Mouse (Mus musculus) forebrain, postnatal 0 days (tissue): ENCODE data around the gene Vti1a. TPM values are rescaled to one million over a fixed set of nuclear protein-coding genes. Genes with fewer than 3 reads are reported as not detected.
A peak's percentile ranks its signal among the peaks of the same experiment; 100 is the strongest.

ENCODE experiments used
- ATAC-seq: fragments of 200-750 bp; cut with Nextera tagmentation; 2 replicates; pipeline ENCODE4 v1.8.0; 2017; ENCODE audit warnings: mild to moderate bottlenecking, moderate library complexity
- DNase-seq: peaks from one replicate; pipeline ENCODE4 v3.0.0-alpha.2; 2015
- H3K27ac ChIP-seq: fragments of 300-500 bp; sonication (generic); 2 replicates; pipeline ENCODE4 v1.5.1; 2014; ENCODE audit warnings: low read depth, mild to moderate bottlenecking, antibody characterized with exemption, low read length, moderate library complexity, mixed read lengths
- H3K27me3 ChIP-seq: fragments of 300-500 bp; sonication (generic); 2 replicates; pipeline ENCODE4 v1.6.1; 2014; ENCODE audit warnings: mild to moderate bottlenecking, low read length, mixed read lengths; ENCODE audit not compliant: insufficient read depth
- H3K36me3 ChIP-seq: fragments of 300-500 bp; sonication (generic); 2 replicates; pipeline ENCODE4 v1.6.1; 2014; ENCODE audit warnings: mild to moderate bottlenecking, moderate library complexity; ENCODE audit not compliant: insufficient read depth
- H3K4me1 ChIP-seq: fragments of 300-500 bp; sonication (generic); 2 replicates; pipeline ENCODE4 v1.6.1; 2014; ENCODE audit warnings: antibody characterized with exemption; ENCODE audit not compliant: insufficient read depth
- H3K4me2 ChIP-seq: fragments of 300-500 bp; sonication (generic); 2 replicates; pipeline ENCODE4 v1.6.1; 2014; ENCODE audit warnings: low read depth, mild to moderate bottlenecking, moderate library complexity
- H3K4me3 ChIP-seq: fragments of 300-500 bp; sonication (generic); 2 replicates; pipeline ENCODE4 v1.5.1; 2014; ENCODE audit warnings: low read depth, low read length, mixed read lengths
- H3K9ac ChIP-seq: fragments of 300-500 bp; sonication (generic); 2 replicates; pipeline ENCODE4 v1.6.1; 2014; ENCODE audit warnings: mild to moderate bottlenecking
- H3K9me3 ChIP-seq: fragments of 300-500 bp; sonication (generic); 2 replicates; pipeline ENCODE4 v1.6.1; 2016; ENCODE audit warnings: low read length
- CTCF ChIP-seq: sonication (generic); IDR thresholded peaks from 2 replicates; pipeline ENCODE4 v1.5.1; 2016; ENCODE audit warnings: antibody characterized with exemption, control low read depth, low read depth
- WGBS: fragments of 180-500 bp; shearing (Covaris S2); extraction: QIAGEN DNeasy Blood & Tissue Kit; methylation state at CpG from one replicate; pipeline ENCODE4 v1.1.7; 2014; 5-methylcytosine and 5-hydroxymethylcytosine counted together
- polyA plus RNA-seq: library from polyadenylated mRNA; unstranded; fragments of >200 nt; fragmentation: Nextera tagmentation; extraction: Ambion mirVana; gene quantifications from 2 replicates; pipeline ENCODE4 v1.2.1, GENCODE M21; 2015
- total RNA-seq: library from RNA; depleted of rRNA; stranded (reverse); fragments of >200 nt; gene quantifications from 2 replicates; pipeline ENCODE4 v1.2.3, GENCODE M21; 2014

The Vti1a gene
- total and polyA plus RNA-seq, 2 experiments from 2014 or later, result 27.5 to 43.7 TPM

- H3K4me1 ChIP-seq, result no peaks in the 10 kb centered on the region
- no peaks in the 10 kb centered on the region for H3K9me3 ChIP-seq
- DNase-seq (no peak), ATAC-seq (no peak)
- H3K9ac ChIP-seq, result no peak overlapping the region
- H3K27ac ChIP-seq, result no peak overlapping the region
- H3K4me2 ChIP-seq, result no peak overlapping the region
- TF ChIP-seq CTCF, result no peak
- H3K36me3 ChIP-seq, result peaks cover 39% of the 10 kb centered on the region
- H3K27me3 ChIP-seq, result no peaks in the 10 kb centered on the region
- WGBS, result 79% methylated on average over 4 of the region's 4 CpGs
- no peak overlapping the region for H3K4me3 ChIP-seq
Observed at GRCm38 (mm10) chr19:55327510-55327909, 11.4 kb downstream of the Vti1a start.

- peaks cover 25% of the 10 kb centered on the region for H3K36me3 ChIP-seq
- no peak for TF ChIP-seq CTCF
- H3K4me3 ChIP-seq, result no peak overlapping the region
- DNase-seq, result no peak
- no peaks in the 10 kb centered on the region for H3K27me3 ChIP-seq
- no peak overlapping the region for H3K27ac ChIP-seq
- H3K4me2 ChIP-seq, result no peak overlapping the region
- peaks cover 2% of the 10 kb centered on the region; the same call in 1 of the 2 replicates for H3K4me1 ChIP-seq
- no peak overlapping the region for H3K9ac ChIP-seq
- ATAC-seq, result no peak
- WGBS, result 93% methylated on average over 5 of the region's 5 CpGs
- no peaks in the 10 kb centered on the region for H3K9me3 ChIP-seq
Observed at GRCm38 (mm10) chr19:55331776-55332175, 15.7 kb downstream of the Vti1a start.

DNA sequence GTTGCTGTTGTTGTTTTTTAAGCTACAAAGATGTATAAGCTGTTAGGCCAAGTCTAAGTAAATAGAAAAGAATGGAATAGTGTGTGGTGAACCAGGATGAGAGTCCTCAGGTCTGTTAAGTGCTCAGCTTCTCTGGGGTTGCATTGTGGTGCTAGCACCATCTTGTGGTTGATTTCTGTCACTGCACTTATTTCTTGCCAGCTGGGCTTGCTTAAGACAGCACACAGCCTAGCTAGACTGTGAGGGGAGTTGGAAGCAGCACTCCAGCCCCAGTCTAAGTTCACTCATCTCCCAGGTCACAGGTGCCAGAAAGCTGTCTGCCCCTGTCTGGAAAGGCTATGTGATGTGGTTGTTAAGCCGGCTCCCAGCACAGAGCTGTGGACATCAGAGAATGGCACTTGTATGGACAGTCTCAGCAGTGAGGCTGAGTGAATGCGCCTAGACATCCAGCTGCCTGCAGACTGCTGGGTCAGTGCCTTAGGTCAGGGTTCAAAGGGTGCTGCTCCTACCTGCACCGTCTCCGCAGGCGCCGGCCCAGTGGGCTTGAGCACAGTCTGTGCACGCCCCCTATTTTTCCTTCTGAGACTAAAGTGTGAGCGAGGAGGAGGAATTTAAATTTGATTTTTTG lies 16.7 kb downstream of the Vti1a start:
- DNase-seq (peak; percentile 87), ATAC-seq (peak; percentile 94)
- Histone ChIP-seq H3K36me3 (peaks cover 25% of the 10 kb centered on the region), H3K9me3 (no peaks in the 10 kb centered on the region), H3K4me1 (peaks cover 2% of the 10 kb centered on the region; the same call in 1 of the 2 replicates), H3K27ac (no peak overlapping the region), H3K4me3 (no peak overlapping the region), H3K4me2 (no peak overlapping the region), H3K9ac (no peak overlapping the region), H3K27me3 (no peaks in the 10 kb centered on the region)
- 91% methylated on average over 8 of the region's 8 CpGs for WGBS
- TF ChIP-seq CTCF, result peak; percentile 95

GRCm38 (mm10) chr19:55335881-55336280 lies 19.8 kb downstream of the Vti1a start:
- Histone ChIP-seq H3K9ac (no peak overlapping the region), H3K27me3 (no peaks in the 10 kb centered on the region; the same call in 1 of the 2 replicates), H3K36me3 (peaks cover 8% of the 10 kb centered on the region), H3K4me3 (no peak overlapping the region), H3K27ac (no peak overlapping the region), H3K9me3 (no peaks in the 10 kb centered on the region), H3K4me1 (peaks cover 2% of the 10 kb centered on the region; the same call in 1 of the 2 replicates), H3K4me2 (no peak overlapping the region)
- ATAC-seq (no peak), DNase-seq (peak; percentile 63)
- WGBS, result 92% methylated on average over 1 of the region's 1 CpGs
- TF ChIP-seq CTCF, result peak; percentile 72

DNA sequence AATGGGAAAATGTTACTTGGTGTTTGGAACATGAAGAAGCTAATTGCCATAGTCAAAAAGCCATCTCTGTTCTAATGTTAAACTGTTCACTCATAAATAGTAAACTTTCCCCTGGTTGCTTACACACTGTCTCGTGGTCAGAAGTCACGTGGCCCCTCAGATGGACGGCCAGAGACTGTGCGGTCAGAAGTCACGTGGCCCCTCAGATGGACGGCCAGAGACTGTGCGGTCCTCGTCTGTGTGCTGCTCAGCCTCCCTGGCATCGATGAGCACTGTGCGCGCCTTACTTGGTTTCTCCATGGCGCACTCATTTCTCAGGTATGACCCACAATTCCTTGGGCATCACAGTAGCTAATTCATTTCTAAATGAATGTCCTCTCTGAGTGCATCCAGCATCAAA lies 20.3 kb downstream of the Vti1a start:
- WGBS, result 84% methylated on average over 12 of the region's 12 CpGs
- Histone ChIP-seq H3K4me1 (peaks cover 2% of the 10 kb centered on the region; the same call in 1 of the 2 replicates), H3K27ac (no peak overlapping the region), H3K9me3 (no peaks in the 10 kb centered on the region), H3K4me3 (no peak overlapping the region), H3K27me3 (no peaks in the 10 kb centered on the region; the same call in 1 of the 2 replicates), H3K4me2 (no peak overlapping the region), H3K36me3 (peaks cover 6% of the 10 kb centered on the region), H3K9ac (no peak overlapping the region)
- TF ChIP-seq CTCF, result no peak
- no peak for DNase-seq
- no peak for ATAC-seq

- no peaks in the 10 kb centered on the region for H3K36me3 ChIP-seq
- no peak for DNase-seq
- H3K9me3 ChIP-seq, result no peaks in the 10 kb centered on the region
- H3K4me2 ChIP-seq, result no peak overlapping the region
- H3K27ac ChIP-seq, result no peak overlapping the region
- H3K27me3 ChIP-seq, result no peaks in the 10 kb centered on the region; the same call in 1 of the 2 replicates
- H3K9ac ChIP-seq, result no peak overlapping the region
- no peak for ATAC-seq
- 52% methylated on average over 9 of the region's 9 CpGs for WGBS
- no peak overlapping the region for H3K4me3 ChIP-seq
- H3K4me1 ChIP-seq, result peaks cover 2% of the 10 kb centered on the region; the same call in 1 of the 2 replicates
- TF ChIP-seq CTCF, result no peak
Observed at GRCm38 (mm10) chr19:55337066-55337465, 21.0 kb downstream of the Vti1a start.

GRCm38 (mm10) chr19:55337664-55338063 lies 21.6 kb downstream of the Vti1a start:
- H3K27me3 ChIP-seq, result no peaks in the 10 kb centered on the region; the same call in 1 of the 2 replicates
- ATAC-seq, result no peak
- TF ChIP-seq CTCF, result no peak
- H3K4me3 ChIP-seq, result no peak overlapping the region
- no peak overlapping the region for H3K4me2 ChIP-seq
- no peak overlapping the region for H3K27ac ChIP-seq
- H3K36me3 ChIP-seq, result 0 out of 2 replicates have a peak, but pooled peaks cover 4% of the 10 kb centered on the region
- 94% methylated on average over 10 of the region's 10 CpGs for WGBS
- H3K9me3 ChIP-seq, result no peaks in the 10 kb centered on the region
- H3K4me1 ChIP-seq, result peaks cover 2% of the 10 kb centered on the region; the same call in 1 of the 2 replicates
- no peak for DNase-seq
- H3K9ac ChIP-seq, result no peak overlapping the region
